Mouse (Mus musculus) frontal cortex, postnatal 10 days (tissue): ENCODE measurements around the gene Cep131.

ENCODE experiments used
- DNase-seq, 2 experiments: peaks; one replicate each; pipeline ENCODE4 v3.0.0; 2022; ENCODE audit warnings: low spot score in 2 of 2, mixed read lengths in 1 of 2

Cep131 gene

DNA sequence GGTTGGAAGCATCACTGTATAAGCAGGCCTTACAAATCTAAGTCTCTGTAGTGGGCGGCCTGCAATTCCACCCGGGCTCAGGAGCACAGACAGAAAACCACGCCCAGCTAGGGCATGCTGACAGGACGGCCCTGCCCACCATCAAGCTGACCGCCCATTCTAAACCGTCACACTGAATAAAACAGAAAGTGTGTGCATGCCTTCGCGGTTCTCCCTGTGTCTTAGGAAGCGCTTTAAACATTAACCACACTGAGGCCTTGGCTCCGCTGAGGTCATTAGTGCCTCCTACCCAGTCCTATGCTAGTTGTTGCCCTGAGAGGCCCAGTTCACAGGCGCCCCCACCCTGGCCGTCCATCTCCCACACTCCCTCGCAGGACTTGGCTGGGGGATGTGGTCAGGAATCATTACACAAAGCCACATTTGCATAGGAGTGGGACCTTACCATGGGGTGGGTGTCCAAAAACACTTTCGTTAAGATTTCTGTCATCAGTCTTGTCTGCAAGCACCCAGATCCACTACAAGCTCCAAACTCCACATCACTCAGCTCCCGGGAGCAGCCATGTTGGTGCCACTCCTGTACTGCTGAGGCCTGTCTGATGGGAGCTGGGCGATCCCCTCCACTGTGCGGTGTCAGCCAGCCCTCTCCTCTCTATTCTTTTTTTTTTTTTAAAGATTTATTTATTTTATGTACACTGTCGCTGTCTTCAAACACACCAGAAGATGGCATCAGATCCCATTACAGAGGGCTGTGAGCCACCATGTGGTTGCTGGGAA, 58.1 kb downstream of the Cep131 start:
- DNase-seq = no peak

DNA sequence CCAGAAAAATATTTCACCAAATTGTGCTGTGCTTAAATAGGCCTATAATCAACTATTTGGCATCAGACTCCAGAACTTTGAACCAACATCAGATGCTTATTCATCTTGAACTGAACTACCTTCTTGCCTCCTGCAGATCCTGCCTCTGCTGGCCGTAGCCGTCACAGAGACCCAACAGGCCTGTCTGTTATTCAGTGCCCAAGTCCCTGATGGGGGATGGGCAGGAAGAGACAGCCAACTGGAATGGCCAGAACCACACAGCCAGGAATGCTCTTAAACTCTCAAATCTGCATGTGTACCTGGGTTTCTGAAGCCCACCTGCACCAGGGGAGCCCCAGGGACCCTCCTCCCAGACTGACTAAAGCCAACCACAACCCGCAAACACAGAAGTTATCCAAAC, 59.7 kb downstream of the Cep131 start:
- DNase-seq = no peak

DNA sequence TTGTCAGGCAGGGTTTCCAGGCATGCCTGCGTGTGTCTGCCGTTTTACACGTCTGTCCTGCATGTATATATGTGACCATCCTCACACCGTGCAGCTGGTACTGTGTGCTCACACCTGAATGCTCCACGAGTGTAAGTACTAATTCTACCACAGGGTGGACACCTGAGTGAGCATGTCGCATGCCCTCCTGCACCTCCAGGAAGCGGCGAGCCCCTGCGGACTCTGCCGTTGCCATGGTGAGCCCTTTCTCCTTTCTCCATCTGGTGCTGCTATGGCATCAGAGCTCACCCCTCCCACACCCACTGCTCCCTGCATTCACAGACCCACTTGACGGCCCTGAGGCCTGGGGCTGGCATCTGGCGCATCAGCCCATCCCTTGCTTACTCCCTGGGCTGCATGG, 63.8 kb downstream of the Cep131 start:
- no peak for DNase-seq

DNA sequence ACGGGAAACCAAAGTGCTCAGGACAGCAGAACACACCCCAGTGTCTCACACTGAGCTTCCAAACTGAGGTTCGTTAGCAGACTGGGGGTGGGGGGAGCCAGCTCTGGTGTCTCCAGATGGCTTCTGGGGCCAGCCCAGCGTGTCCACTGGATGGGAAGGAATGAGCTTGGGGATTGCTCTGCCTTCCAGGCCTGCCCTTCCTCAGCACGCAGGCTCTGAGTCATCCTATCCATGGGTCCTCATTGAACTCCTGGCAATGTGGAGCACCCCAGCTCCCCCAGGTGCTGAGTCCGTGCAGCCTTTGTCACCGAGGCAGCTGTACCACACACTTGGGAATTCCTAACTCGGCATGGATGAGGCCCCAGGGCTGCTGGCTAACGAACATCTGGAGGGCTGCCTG, 64.4 kb downstream of the Cep131 start:
- DNase-seq = no peak

DNA sequence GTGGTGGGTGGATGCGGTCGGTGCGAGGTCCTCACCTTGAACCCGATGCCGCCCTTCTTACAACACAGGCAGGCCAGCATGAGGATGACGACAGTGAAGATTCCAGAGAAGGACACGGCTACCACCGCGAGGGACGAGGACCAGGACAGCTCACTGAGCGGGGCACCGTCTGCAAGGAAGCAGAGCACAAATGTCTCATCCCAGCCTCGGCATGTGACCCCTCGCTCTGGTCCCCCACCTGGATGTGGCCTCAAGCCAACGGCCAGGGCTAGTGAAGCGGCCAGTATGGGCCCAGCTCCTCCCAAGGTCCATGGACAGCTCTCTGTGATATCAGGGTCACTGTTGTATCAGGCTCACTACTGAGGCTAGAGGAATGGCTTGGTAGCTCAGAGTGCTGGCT, 65.3 kb downstream of the Cep131 start:
- no peak for DNase-seq

DNA sequence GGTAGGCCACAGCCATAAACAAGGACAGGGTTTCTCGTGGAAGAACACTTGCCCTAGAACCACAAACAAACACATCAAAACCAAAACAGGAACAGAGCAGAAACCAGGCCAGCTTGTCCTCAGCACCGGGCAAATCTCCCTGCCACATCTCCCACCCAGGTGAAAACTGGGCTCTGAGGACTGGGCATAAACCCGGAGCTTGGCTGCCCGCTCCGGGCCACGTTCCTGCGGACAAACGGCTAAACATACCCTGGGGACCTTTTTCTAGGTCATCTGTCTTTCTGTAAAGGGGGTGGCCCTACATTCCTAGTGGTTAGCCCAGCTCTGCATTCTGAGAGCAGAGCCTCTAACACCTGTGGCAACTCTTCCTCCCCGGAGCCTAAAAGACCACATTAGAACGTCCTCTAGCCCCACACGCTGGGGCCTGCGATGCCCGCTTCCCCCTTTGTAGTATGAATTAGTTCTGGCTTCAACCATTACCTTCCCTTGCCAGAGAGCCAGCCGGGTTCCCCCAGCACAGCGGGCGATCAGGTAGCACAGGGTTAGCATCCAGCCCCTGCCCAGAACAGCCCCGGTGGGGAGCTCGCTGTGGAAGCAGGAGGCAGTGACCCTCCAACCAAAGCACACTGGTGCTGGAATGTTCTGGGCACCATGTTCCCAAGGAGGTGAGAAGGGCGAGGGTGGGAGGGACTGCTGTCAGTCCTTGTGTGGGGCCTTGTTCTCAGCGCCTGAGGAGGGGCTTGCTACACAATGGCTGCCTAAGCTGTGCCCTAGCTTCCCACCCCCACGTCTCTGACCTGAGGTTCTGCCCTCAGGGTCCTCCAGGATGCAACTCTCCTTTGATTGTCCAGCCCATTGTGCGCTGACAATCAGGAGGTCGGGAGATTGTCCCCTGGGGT, 66.8 kb downstream of the Cep131 start:
- no peak for DNase-seq

DNA sequence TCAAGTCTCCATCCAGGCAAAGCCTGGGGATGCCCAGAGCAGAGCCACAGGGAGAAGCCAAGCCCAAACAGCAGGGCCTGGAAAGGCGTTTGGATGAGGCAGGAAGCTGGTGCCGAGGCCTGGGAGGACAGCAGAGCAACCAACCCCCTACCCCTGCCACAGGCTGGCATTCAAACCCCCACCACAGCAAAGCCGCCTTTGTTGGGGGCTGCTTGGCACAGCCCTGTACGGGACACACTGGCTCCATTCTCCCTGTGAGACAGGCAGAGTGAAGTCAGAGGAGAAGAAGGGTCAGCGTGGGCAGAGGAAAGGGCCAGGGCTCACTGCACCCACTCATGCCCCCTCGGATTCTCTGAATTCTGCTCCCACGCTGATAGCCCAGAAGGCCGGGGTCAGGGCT, 69.6 kb downstream of the Cep131 start:
- no peak for DNase-seq

DNA sequence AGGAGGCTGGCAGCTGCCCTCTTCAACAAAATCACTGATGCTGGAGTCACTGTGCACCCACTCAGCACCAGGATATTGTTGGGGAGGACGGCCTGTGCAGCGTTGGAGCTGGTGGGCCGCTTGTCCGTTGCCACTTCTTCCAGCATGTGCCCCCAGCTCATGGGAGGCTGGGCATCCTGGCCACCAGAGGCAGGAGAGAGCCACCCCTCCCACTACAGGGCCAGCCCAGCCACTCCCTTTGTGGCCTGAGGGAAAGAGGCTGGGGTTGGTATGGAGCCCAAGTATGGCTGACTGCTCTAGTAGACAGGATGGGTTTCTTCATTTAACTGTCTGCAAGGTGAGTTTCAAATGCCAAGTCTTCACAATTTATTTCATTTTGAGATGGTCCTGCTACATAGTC, 71.9 kb downstream of the Cep131 start:
- no peak for DNase-seq
